Mouse (Mus musculus) cortical plate, adult 2 months (tissue): ENCODE results near the gene Clec18a. TPM values are rescaled to one million over a fixed set of nuclear protein-coding genes. Genes with fewer than 3 reads are reported as not detected.

Experiments used
- H3K27ac ChIP-seq: fragments of 200-500 bp; 2 replicates; pipeline ENCODE4 v1.5.1; 2012; ENCODE audit warnings: low read length, control low read depth, inconsistent platforms; ENCODE audit not compliant: insufficient read depth
- H3K4me1 ChIP-seq: fragments of 200-500 bp; 2 replicates; pipeline ENCODE4 v1.6.1; 2011; ENCODE audit warnings: low read length; ENCODE audit not compliant: control insufficient read depth, insufficient read depth
- H3K4me3 ChIP-seq: fragments of 200-500 bp; 2 replicates; pipeline ENCODE4 v1.5.1; 2011; ENCODE audit warnings: mild to moderate bottlenecking, low read length, control low read depth; ENCODE audit not compliant: insufficient read depth
- CTCF ChIP-seq: fragments of 200-500 bp; IDR thresholded peaks from 2 replicates; pipeline ENCODE4 v1.5.1; 2011; ENCODE audit warnings: mild to moderate bottlenecking, control low read depth, low read length; ENCODE audit not compliant: insufficient read depth; ENCODE audit errors: extremely low read depth
- POLR2A ChIP-seq: fragments of 200-500 bp; IDR thresholded peaks from 2 replicates; pipeline ENCODE4 v1.6.1; 2011; ENCODE audit warnings: mild to moderate bottlenecking, low read length, control low read depth; ENCODE audit not compliant: insufficient read depth; ENCODE audit errors: extremely low read depth
- polyA plus RNA-seq: library from polyadenylated mRNA; depleted of rRNA; stranded (reverse); fragments of >200 nt; gene quantifications from 2 replicates; pipeline ENCODE4 v1.2.3, GENCODE M21; 2012

Clec18a gene
- polyA plus RNA-seq, 1 experiment = 6.0 TPM

- TF ChIP-seq CTCF = no peak
- no peak for TF ChIP-seq POLR2A
- Histone ChIP-seq H3K27ac (peak overlapping the region; percentile 72), H3K4me3 (peak overlapping the region; percentile 66), H3K4me1 (no peaks in the 10 kb centered on the region)
Measured at GRCm38 (mm10) chr8:111056691-111057293, 35.4 kb downstream of the Clec18a start.

- TF ChIP-seq POLR2A (peak; percentile 38; the same call in 1 of the 2 replicates), CTCF (peak; percentile 85)
- Histone ChIP-seq H3K4me1 (no peaks in the 10 kb centered on the region), H3K4me3 (peak within 1 kb of the TSS; percentile 66), H3K27ac (peak within 1 kb of the TSS; percentile 72)
Measured at GRCm38 (mm10) chr8:111056158-111056663, 36.0 kb downstream of the Clec18a start, which contains the start of gene Exosc6. TSS of gene Exosc6 (plus strand) at chr8:111056339.

- TF ChIP-seq POLR2A = no peak
- no peak for TF ChIP-seq CTCF
- no peak overlapping the region for H3K27ac ChIP-seq
- H3K4me3 ChIP-seq = no peak overlapping the region; the same call in 1 of the 2 replicates
Measured at GRCm38 (mm10) chr8:111055661-111056060, 36.6 kb downstream of the Clec18a start.

GRCm38 (mm10) chr8:111055031-111055634 lies 37.1 kb downstream of the Clec18a start:
- H3K4me3 ChIP-seq = no peak overlapping the region
- TF ChIP-seq CTCF (no peak), POLR2A (no peak)
- H3K27ac ChIP-seq = no peak overlapping the region
- H3K4me1 ChIP-seq = no peaks in the 10 kb centered on the region

More at GRCm38 (mm10) chr8:111055661-111056060, 36.6 kb downstream of the Clec18a start:
- H3K4me1 ChIP-seq = no peaks in the 10 kb centered on the region

- Histone ChIP-seq H3K27ac (no peak overlapping the region), H3K4me1 (no peaks in the 10 kb centered on the region), H3K4me3 (no peak overlapping the region)
- TF ChIP-seq POLR2A (no peak), CTCF (no peak)
Measured at GRCm38 (mm10) chr8:111053827-111054518, 38.3 kb downstream of the Clec18a start.

GRCm38 (mm10) chr8:111049106-111049505 lies 43.1 kb downstream of the Clec18a start:
- H3K4me1 ChIP-seq = no peaks in the 10 kb centered on the region
- no peak for TF ChIP-seq POLR2A
- TF ChIP-seq CTCF = no peak
- H3K27ac ChIP-seq = no peak overlapping the region
- no peak overlapping the region for H3K4me3 ChIP-seq

- no peak overlapping the region for H3K4me3 ChIP-seq
- TF ChIP-seq POLR2A (no peak), CTCF (no peak)
- no peaks in the 10 kb centered on the region for H3K4me1 ChIP-seq
Measured at GRCm38 (mm10) chr8:111048694-111049093, 43.5 kb downstream of the Clec18a start.

GRCm38 (mm10) chr8:111044003-111044734 lies 48.1 kb downstream of the Clec18a start:
- H3K27ac ChIP-seq = no peak overlapping the region
- TF ChIP-seq CTCF (0 out of 2 replicates have a peak, but pooled peaks have one; percentile 21), POLR2A (no peak)
- no peaks in the 10 kb centered on the region for H3K4me1 ChIP-seq
- H3K4me3 ChIP-seq = no peak overlapping the region

More at GRCm38 (mm10) chr8:111048694-111049093, 43.5 kb downstream of the Clec18a start:
- no peak overlapping the region for H3K27ac ChIP-seq

- no peak for TF ChIP-seq CTCF
- no peak for TF ChIP-seq POLR2A
- H3K4me3 ChIP-seq = no peak overlapping the region
- H3K4me1 ChIP-seq = no peaks in the 10 kb centered on the region
- H3K27ac ChIP-seq = no peak overlapping the region
Measured at GRCm38 (mm10) chr8:111042546-111042945, 49.7 kb downstream of the Clec18a start.
